Mouse (Mus musculus): ENCODE data around the gene Tpst2.

- TF ChIP-seq CTCF (IDR thresholded peaks at IDR 0.05; ENCODE audit: low read depth) (no peak), EP300 (IDR thresholded peaks at IDR 0.05; ENCODE audit: low read depth) (no peak)
Measured at GRCm38 (mm10) chr5:112282780-112283482, 6.4 kb downstream of the Tpst2 start.

All from liver, postnatal 0 days (tissue).